Mouse (Mus musculus) neural tube, embryonic 14.5 days (tissue): ENCODE measurements around the gene Ptgdr. TPM values are rescaled to one million over a fixed set of nuclear protein-coding genes. Genes with fewer than 3 reads are reported as not detected.
"Not testable (repeated sequence)": the region's sequence is repeated elsewhere in the genome, so short reads cannot be mapped to it uniquely, and the experiment has no call there.

Experiments used
- ATAC-seq: fragments of 200-750 bp; cut with Nextera tagmentation; 2 replicates; pipeline ENCODE4 v1.8.0; 2017; ENCODE audit warnings: low read depth, mild to moderate bottlenecking, moderate TSS enrichment, moderate library complexity
- H3K27ac ChIP-seq: fragments of 300-500 bp; sonication (generic); 2 replicates; pipeline ENCODE4 v1.5.1; 2014; ENCODE audit warnings: low read depth, mild to moderate bottlenecking, control low read depth, low read length, moderate library complexity, mixed read lengths
- H3K27me3 ChIP-seq: fragments of 300-500 bp; sonication (generic); 2 replicates; pipeline ENCODE4 v1.6.1; 2014; ENCODE audit warnings: low read length; ENCODE audit not compliant: control insufficient read depth, insufficient read depth
- H3K36me3 ChIP-seq: fragments of 300-500 bp; sonication (generic); 2 replicates; pipeline ENCODE4 v1.6.1; 2014; ENCODE audit warnings: low read length, mixed read lengths; ENCODE audit not compliant: control insufficient read depth, insufficient read depth
- H3K4me1 ChIP-seq: fragments of 300-500 bp; sonication (generic); 2 replicates; pipeline ENCODE4 v1.6.1; 2014; ENCODE audit warnings: low read length; ENCODE audit not compliant: control insufficient read depth, insufficient read depth
- H3K4me2 ChIP-seq: fragments of 300-500 bp; sonication (generic); 2 replicates; pipeline ENCODE4 v1.6.1; 2014; ENCODE audit warnings: mild to moderate bottlenecking, low read depth, low read length, control low read depth
- H3K4me3 ChIP-seq: fragments of 300-500 bp; sonication (generic); 2 replicates; pipeline ENCODE4 v1.5.1; 2014; ENCODE audit warnings: low read depth, low read length, control low read depth, mixed read lengths
- H3K9ac ChIP-seq: fragments of 300-500 bp; sonication (generic); replicated peaks from 2 replicates; pipeline ENCODE4 v1.6.1; 2014; ENCODE audit warnings: low read depth, mild to moderate bottlenecking, control low read depth, low read length, mixed read lengths
- H3K9me3 ChIP-seq: fragments of 300-500 bp; sonication (generic); 2 replicates; pipeline ENCODE4 v1.6.1; 2016; ENCODE audit warnings: low read length; ENCODE audit not compliant: control insufficient read depth
- WGBS: fragments of 180-500 bp; shearing (Covaris S2); extraction: QIAGEN DNeasy Blood & Tissue Kit; methylation state at CpG from one replicate; pipeline ENCODE4 v1.1.7; 2014; 5-methylcytosine and 5-hydroxymethylcytosine counted together
- polyA plus RNA-seq: library from polyadenylated mRNA; unstranded; fragments of >200 nt; fragmentation: Nextera tagmentation; extraction: Ambion mirVana; gene quantifications from 2 replicates; pipeline ENCODE4 v1.2.1, GENCODE M21; 2014

The Ptgdr gene
- polyA plus RNA-seq = 0.66 and 1.3 TPM in 2 replicates

DNA sequence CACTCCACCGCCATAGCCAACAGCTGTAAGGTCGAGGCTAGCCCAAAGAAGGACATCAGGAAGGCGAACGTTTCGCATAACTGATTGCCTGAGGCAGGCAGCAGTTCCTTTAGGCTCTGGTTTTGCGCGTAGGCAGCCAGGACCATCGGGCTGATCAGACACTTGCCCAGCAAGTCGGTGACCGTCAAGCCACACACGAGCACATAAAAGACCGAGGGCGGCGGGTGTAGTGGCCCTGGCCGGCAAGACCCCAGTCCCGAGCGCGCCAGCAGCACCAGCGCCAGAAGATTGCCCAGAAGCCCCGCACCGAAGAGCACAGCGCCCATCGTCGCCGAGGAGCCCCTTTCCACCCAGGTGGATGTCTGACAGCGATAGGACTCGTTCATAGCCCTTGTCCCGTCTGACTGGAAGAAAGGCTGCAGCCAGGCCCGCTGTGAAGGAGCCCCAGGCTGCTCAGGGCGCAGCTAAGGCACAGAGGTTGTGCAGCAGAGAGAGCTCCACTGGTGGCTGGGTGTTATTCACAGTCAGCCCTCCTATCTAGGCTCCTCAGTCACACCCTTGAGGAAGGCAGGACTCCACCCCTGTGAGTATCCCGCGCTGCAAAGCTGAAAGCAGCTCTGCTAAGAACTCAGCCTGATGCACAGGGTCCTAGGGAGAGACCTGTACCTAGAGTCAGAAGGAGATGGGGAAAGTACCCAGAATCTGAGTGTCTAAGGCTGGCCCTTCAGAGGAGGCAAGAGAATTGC, at the start of gene Ptgdr:
Ptgdr (minus strand) TSS at position 508 of the 746 bp plus-strand sequence.
- peaks cover 10% of the 10 kb centered on the region; the same call in 1 of the 2 replicates for H3K27me3 ChIP-seq
- no peaks in the 10 kb centered on the region for H3K4me1 ChIP-seq
- H3K27ac ChIP-seq = no peak within 1 kb of the TSS
- peak within 1 kb of the TSS; percentile 33 for H3K4me3 ChIP-seq
- H3K36me3 ChIP-seq = no peaks in the 10 kb centered on the region
- peak; percentile 71 for ATAC-seq
- peak within 1 kb of the TSS; percentile 48 for H3K4me2 ChIP-seq
- WGBS = 1% methylated on average over 32 of the region's 32 CpGs
- H3K9ac ChIP-seq = peak within 1 kb of the TSS; percentile 41; the same call in 1 of the 2 replicates
- H3K9me3 ChIP-seq = no peaks in the 10 kb centered on the region

DNA sequence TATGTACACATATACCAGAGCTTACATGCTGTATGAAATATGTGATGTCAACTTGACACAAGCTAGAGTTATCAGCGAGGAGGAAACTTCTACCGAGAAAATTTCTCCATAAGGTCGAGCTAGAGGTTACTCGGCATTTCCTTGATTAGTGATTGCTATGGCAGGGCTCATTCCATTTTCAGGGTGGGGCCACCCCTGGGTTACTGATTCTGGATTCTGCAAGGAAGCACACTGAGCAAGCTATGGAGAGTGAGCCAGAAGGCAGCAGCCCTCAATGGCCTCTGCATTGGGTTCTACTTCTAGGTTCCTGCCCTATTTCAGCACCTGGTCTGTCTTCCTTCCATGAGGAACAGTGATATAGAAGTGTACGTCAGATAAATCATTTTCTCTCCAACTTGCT, 48.6 kb upstream of the Ptgdr start:
- Histone ChIP-seq H3K4me2 (no peak overlapping the region), H3K27ac (no peak overlapping the region), H3K4me1 (no peaks in the 10 kb centered on the region), H3K27me3 (no peaks in the 10 kb centered on the region), H3K4me3 (no peak overlapping the region), H3K36me3 (no peaks in the 10 kb centered on the region), H3K9ac (no peak overlapping the region), H3K9me3 (no peaks in the 10 kb centered on the region)
- 95% methylated on average over 5 of the region's 5 CpGs for WGBS
- ATAC-seq = no peak

DNA sequence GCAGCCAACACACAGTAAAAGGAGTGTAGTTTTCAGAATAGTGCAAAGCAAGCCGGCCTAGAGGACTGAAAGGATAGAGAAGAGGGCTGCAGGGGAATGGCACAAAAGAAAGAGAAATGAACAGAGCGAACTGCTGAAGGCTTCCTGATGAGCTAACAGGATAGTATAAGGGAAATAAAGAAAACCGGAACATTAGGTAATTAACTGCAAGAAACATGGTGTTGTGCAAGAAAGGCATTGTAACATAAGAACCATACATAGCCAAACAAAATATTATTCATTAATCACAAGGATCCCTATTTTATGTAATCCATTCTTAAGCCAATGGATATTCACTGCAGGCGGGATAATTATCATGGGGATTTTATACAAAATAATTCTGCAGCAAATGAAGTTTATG, 45.0 kb upstream of the Ptgdr start:
- Histone ChIP-seq H3K4me2 (no peak overlapping the region), H3K36me3 (no peaks in the 10 kb centered on the region), H3K9ac (no peak overlapping the region), H3K9me3 (no peaks in the 10 kb centered on the region), H3K27me3 (no peaks in the 10 kb centered on the region), H3K27ac (no peak overlapping the region), H3K4me3 (no peak overlapping the region), H3K4me1 (no peaks in the 10 kb centered on the region)
- ATAC-seq = no peak
- 78% methylated on average over 4 of the region's 4 CpGs for WGBS

DNA sequence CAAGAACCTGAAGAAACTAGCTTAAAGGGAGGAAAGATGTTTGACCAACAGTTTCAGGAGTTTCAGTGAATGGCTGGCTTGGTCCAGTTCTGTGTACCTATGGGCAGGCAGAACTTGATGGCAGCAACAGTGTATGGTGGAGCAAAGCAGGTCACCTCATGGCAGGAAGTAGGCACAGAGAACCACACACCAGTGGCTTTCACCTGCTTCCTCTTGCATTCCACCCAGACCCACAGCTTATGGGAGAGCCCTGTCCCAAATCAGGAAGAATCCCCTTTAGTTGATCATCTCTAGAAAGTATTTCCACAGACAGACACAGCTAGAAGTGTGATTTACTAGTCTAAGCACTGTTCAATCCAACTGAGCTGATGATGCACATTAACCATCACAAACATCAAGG, 42.6 kb upstream of the Ptgdr start:
- not testable (repeated sequence) for H3K27ac ChIP-seq, H3K9me3 ChIP-seq, H3K27me3 ChIP-seq, ATAC-seq, H3K36me3 ChIP-seq, H3K4me3 ChIP-seq, H3K4me2 ChIP-seq, H3K4me1 ChIP-seq, H3K9ac ChIP-seq

DNA sequence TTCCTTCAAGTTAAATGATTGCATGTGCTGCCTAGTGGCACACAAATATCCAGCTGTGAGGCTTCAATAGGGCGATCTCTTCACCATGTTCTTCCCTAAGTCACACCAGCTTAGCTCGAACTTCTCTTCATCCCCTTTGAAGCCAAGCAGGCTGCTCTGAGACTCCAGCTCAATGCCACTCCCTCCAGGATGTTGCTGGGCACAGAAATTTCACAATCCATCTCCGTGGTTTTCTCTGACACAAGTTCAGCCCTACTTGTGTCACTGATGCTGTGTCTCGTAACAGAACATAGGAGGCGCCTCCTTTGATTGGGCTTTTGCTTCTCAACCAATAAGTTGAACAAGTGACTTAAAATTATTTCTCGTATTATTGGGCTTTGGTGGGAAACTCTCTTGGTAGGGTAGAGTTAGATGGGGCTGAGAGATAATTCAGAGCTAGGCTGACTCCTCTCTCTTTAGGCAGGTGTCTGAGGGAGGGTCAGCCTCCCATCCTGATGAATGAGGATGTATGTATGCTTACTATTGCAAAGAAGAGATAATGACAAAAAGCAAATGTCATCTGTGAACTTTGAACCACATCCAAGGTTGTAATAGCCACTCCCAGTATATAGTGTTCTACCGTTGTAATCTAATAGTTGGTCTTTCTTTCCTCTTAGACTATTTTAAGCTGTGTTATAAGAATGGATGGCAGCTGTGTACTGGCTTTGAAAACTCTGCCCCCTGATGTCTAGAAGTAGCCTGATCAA, 32.4 kb upstream of the Ptgdr start:
- Histone ChIP-seq H3K4me2 (no peak overlapping the region), H3K36me3 (no peaks in the 10 kb centered on the region), H3K9ac (no peak overlapping the region), H3K27ac (no peak overlapping the region), H3K4me1 (no peaks in the 10 kb centered on the region), H3K4me3 (no peak overlapping the region), H3K27me3 (no peaks in the 10 kb centered on the region), H3K9me3 (no peaks in the 10 kb centered on the region)
- WGBS = 72% methylated on average over 7 of the region's 7 CpGs
- no peak for ATAC-seq

DNA sequence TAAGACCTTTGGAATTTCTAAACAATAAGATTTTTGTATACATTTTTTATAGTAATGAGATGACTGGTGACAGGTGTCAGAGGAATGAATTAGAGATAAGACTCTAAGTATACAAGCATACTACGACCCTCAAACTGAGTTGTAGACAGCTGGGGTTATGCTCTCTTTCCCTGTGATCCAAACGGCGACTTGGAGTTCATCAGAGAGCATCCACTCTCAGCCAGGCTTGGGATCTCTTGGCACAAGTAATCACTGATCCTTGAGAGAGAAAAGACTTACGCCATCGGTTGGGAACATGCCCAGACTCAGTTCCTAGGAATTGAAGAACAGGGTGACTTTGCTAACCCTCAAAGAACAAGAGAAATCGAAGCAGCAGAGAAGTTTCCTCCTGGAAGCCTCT, 10.5 kb upstream of the Ptgdr start:
- Histone ChIP-seq H3K9me3 (no peaks in the 10 kb centered on the region), H3K36me3 (no peaks in the 10 kb centered on the region), H3K4me2 (no peak overlapping the region), H3K4me3 (no peak overlapping the region), H3K27ac (no peak overlapping the region), H3K4me1 (no peaks in the 10 kb centered on the region), H3K27me3 (no peaks in the 10 kb centered on the region), H3K9ac (no peak overlapping the region)
- WGBS = 87% methylated on average over 6 of the region's 6 CpGs
- no peak for ATAC-seq

DNA sequence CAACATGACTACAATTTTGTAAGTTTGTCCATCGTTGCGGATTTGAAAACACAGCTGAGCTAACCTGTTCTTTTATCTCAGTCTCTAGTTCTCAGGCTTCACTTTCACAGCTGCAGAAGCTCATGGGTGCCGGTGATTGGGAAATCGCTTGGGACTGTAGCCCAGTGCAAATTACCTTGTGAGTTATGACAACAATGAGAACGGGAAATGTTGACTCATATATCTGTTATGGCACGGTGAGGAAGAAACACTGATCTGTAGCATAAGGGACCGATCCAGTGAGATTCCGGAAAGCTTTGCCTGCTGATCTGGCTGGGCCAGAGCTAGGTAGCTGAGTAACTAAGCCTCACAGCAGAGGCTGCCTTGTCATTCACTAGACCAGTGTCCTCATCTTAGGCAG, 6.5 kb upstream of the Ptgdr start:
- Histone ChIP-seq H3K4me3 (no peak overlapping the region), H3K4me1 (no peaks in the 10 kb centered on the region), H3K9ac (no peak overlapping the region), H3K27me3 (no peaks in the 10 kb centered on the region), H3K4me2 (no peak overlapping the region), H3K27ac (no peak overlapping the region), H3K36me3 (no peaks in the 10 kb centered on the region), H3K9me3 (no peaks in the 10 kb centered on the region)
- no peak for ATAC-seq
- 88% methylated on average over 8 of the region's 8 CpGs for WGBS

DNA sequence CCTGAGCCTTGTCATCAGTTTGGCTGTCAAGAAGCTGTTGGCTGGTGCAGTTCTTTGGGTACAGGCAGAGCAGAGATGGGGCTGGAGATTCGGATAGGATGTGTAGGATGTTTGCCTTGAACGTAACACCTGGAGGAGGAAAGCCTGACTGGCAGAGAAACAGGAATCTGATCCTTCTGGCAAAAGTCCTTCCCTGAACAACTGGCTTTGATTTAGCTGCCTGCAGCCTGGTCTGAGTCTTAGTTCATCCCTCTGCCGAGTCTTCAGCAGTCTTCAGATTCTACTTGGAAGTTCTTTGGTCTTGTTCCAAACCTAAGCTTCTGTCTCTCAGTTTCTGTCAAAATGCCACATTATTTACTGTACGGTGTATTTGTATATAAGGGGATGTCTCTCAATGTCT, 3.9 kb upstream of the Ptgdr start:
- no peak overlapping the region for H3K4me3 ChIP-seq
- H3K36me3 ChIP-seq = no peaks in the 10 kb centered on the region
- H3K27ac ChIP-seq = no peak overlapping the region
- no peaks in the 10 kb centered on the region for H3K4me1 ChIP-seq
- 57% methylated on average over 4 of the region's 4 CpGs for WGBS
- H3K9me3 ChIP-seq = no peaks in the 10 kb centered on the region
- peaks cover 8% of the 10 kb centered on the region; the same call in 1 of the 2 replicates for H3K27me3 ChIP-seq
- H3K9ac ChIP-seq = no peak overlapping the region
- no peak for ATAC-seq
- H3K4me2 ChIP-seq = no peak overlapping the region

DNA sequence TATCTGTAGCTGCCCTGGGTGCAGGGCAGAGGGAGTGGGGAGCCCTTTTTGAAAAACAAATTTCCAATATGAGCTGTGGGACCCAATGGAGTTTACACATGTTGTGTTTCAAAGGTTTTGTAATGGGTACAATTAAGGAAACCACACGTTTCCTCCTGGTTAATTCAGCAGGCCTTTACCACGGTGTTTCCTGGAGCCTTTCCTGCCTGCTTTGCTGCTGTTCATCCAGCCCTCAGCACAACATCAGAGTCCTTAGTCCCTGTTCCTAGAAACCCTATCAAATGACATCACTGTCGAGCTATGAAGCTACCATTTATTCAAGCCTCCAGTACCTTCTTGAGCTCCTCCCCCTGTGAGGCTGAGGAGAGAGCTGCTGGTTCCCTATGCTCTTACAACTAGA, 2.0 kb upstream of the Ptgdr start:
- Histone ChIP-seq H3K9ac (no peak overlapping the region), H3K4me3 (no peak overlapping the region), H3K9me3 (no peaks in the 10 kb centered on the region), H3K27ac (no peak overlapping the region), H3K36me3 (no peaks in the 10 kb centered on the region), H3K4me2 (no peak overlapping the region), H3K27me3 (peaks cover 10% of the 10 kb centered on the region; the same call in 1 of the 2 replicates), H3K4me1 (no peaks in the 10 kb centered on the region)
- WGBS = 65% methylated on average over 3 of the region's 3 CpGs
- no peak for ATAC-seq
